Mouse (Mus musculus): ENCODE results near the gene Rd3. TPM values are rescaled to one million over a fixed set of nuclear protein-coding genes. Genes with fewer than 3 reads are reported as not detected.

Gene Rd3
- polyA plus RNA-seq, 1 experiment from 2014 or later = 1.8 TPM

DNA sequence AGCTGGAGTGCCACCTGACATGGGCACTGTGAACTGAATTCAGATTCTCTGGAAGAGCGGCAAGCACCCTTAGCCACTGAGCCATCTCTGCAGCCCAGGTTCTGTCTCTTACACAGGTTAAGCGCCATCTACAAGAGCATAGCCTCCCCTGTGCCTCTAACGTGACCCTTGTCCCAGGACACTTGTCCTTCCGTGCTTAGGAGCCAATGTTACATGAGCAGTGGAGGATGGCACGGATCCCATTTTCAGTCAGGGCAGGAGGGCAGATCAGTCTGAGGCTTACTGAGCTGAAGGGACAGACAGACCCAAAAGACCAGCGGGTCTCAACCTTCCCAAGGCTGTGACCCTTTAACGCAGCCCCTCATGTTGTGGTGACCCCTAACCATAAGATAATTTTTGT lies 18.7 kb downstream of the Rd3 start:
- no peaks in the 10 kb centered on the region for H3K9me3 ChIP-seq (replicated peaks)
- no peaks in the 10 kb centered on the region for H3K4me1 ChIP-seq
- H3K4me2 ChIP-seq = no peak overlapping the region
- WGBS = 90% methylated on average over 7 of the region's 7 CpGs
- H3K9ac ChIP-seq = no peak overlapping the region
- no peak overlapping the region for H3K27ac ChIP-seq
- no peak overlapping the region for H3K4me3 ChIP-seq
- no peaks in the 10 kb centered on the region for H3K27me3 ChIP-seq
- no peak for ATAC-seq
- H3K36me3 ChIP-seq (ENCODE audit: poor library complexity, severe bottlenecking) = no peaks in the 10 kb centered on the region

DNA sequence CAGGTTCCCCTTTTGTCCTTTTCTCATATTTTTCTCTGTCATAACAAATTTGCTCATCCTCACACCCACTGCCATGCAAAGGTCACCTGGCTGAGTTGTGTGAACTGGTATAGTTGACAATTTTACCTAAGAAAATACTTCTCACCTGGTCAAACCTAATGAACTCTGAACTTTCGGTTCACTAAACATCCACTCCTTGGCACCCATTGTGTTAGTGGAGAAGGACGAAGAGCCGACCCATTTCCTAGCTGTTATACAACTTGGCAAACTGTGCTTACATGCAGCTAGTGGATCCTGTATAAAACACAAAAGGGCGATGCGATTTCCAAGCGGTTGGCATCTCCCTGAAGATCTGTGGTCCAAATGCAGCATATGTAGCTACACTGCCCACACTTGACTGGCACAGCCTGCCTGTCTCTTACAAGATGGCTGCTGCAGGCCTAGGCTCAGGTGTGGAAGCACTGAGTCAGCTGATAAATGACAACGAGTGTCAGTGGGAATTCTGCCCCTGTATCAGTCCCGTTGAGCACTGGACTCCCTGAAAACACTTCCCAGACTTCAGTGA lies 19.5 kb downstream of the Rd3 start:
- Histone ChIP-seq H3K4me2 (no peak overlapping the region), H3K4me1 (no peaks in the 10 kb centered on the region), H3K27me3 (no peaks in the 10 kb centered on the region), H3K9ac (no peak overlapping the region), H3K27ac (no peak overlapping the region), H3K4me3 (no peak overlapping the region), H3K9me3 (replicated peaks) (no peaks in the 10 kb centered on the region), H3K36me3 (ENCODE audit: poor library complexity, severe bottlenecking) (no peaks in the 10 kb centered on the region)
- whole genome bisulfite sequencing = 91% methylated on average over 8 of the region's 8 CpGs
- ATAC-seq = no peak

DNA sequence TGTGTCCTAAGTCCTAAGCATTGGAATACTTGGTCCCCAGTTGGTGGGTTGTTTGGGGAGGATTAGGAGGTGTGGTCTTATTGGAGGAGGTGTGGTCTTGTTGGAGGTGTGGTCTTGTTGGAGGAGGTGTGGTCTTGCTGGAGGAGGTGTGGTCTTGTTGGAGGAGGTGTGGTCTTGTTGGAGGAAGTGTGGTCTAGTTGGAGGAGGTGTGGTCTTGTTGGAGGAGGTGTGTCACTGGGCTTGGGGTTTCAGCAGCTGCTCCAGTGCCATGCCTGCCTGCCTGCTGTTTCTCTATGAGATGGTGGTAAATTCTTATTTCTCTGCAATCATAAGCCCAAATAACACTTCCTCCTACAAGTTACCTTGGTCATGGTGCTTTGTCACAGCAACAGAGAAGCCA lies 21.9 kb downstream of the Rd3 start:
- no peak overlapping the region for H3K4me3 ChIP-seq
- no peaks in the 10 kb centered on the region for H3K36me3 ChIP-seq (ENCODE audit: poor library complexity, severe bottlenecking)
- H3K4me1 ChIP-seq = no peaks in the 10 kb centered on the region
- no peak overlapping the region for H3K9ac ChIP-seq
- no peak overlapping the region for H3K27ac ChIP-seq
- no peak for ATAC-seq
- no peak overlapping the region for H3K4me2 ChIP-seq
- no peaks in the 10 kb centered on the region for H3K27me3 ChIP-seq
- H3K9me3 ChIP-seq (replicated peaks) = no peaks in the 10 kb centered on the region

Small RNA genes lying within 50 kb of the gene (microRNA-seq; reads per million reads assigned to microRNA genes)
- not detected for gene Mir3473c

Other genes with a start within 250 kb of the Rd3 start
- 37.2 and 42.5 TPM in 2 replicates for gene Nek2, start 155.9 kb upstream of the Rd3 start, polyA plus RNA-seq (2015; fragmentation: Nextera tagmentation; extraction: Ambion mirVana)
- 1.6 and 1.8 TPM in 2 replicates for gene Slc30a1, start 70.6 kb upstream of the Rd3 start, polyA plus RNA-seq (2015; fragmentation: Nextera tagmentation; extraction: Ambion mirVana)
- 2.7 and 4.1 TPM in 2 replicates for gene Traf5, start 115.2 kb downstream of the Rd3 start, polyA plus RNA-seq (2015; fragmentation: Nextera tagmentation; extraction: Ambion mirVana)
- gene Rcor3, start 160.7 kb downstream of the Rd3 start, polyA plus RNA-seq (2015; fragmentation: Nextera tagmentation; extraction: Ambion mirVana) = 20.3 and 22.2 TPM in 2 replicates
- 0.81 and 1.6 TPM in 2 replicates for gene Kcnh1, start 213.4 kb downstream of the Rd3 start, polyA plus RNA-seq (2015; fragmentation: Nextera tagmentation; extraction: Ambion mirVana)

All from forebrain, embryonic 13.5 days (tissue).